8 mouse cellular contexts compared by ENCODE assay signal in the genomic region with DNA sequence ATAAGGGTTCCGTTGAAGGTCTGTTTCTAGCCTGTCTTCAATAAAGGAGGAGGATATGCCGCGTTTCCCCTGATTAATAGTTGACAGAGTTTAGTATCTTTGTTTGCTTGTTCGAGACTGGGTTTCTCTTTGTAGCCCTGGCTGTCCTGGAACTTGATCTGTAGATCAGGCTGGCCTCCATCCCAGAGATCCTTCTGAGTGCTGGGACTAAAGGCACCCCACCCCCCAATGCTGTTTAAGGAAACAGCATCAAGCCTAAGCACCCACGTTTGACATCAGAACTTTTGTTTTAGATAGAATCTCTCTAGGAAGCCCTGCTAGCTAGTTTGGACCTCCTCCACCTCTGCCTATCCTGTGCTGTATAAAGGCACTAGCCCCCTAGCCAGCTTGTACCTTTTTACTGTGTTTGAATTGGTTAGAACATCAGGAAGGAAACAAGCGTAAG. TPM values are rescaled to one million over a fixed set of nuclear protein-coding genes. Genes with fewer than 3 reads are reported as not detected.
DNase-seq lines count a peak whose midpoint lies in the region; ATAC-seq lines count a peak whose summit lies in the region.

No protein-coding gene starts in this region.

- H3K4me3 ChIP-seq in heart, embryonic 14.5 days (ENCODE audit: control insufficient read depth in 1 of 2, insufficient read depth in 1 of 2, low read depth in 1 of 2, low read length in 2 of 2): peak overlapping the region; percentile 63 to 97
- peak overlapping the region; percentile 72 for H3K4me3 ChIP-seq in liver, embryonic 16.5 days (ENCODE audit: low read depth, low read length)

- H3K9me3 ChIP-seq in heart, embryonic 14.5 days (ENCODE audit: control insufficient read depth, low read length): no peaks in the 10 kb centered on the region
- H3K9me3 ChIP-seq in liver, embryonic 16.5 days (replicated peaks; ENCODE audit: control insufficient read depth, low read length): no peaks in the 10 kb centered on the region

- H3K9ac ChIP-seq in heart, embryonic 14.5 days (ENCODE audit: low read length): peak overlapping the region; percentile 94
- H3K9ac ChIP-seq in liver, embryonic 16.5 days (ENCODE audit: low read depth, low read length): peak overlapping the region; percentile 84

- peaks cover 3 to 18% of the 10 kb centered on the region in 2 experiments; a peak in 3 of 4 replicates for H3K4me1 ChIP-seq in heart, embryonic 14.5 days (ENCODE audit: control insufficient read depth in 2 of 2, insufficient read depth in 2 of 2, low read length in 2 of 2)
- H3K4me1 ChIP-seq in liver, embryonic 16.5 days (ENCODE audit: control insufficient read depth, low read depth, low read length): peaks cover 28% of the 10 kb centered on the region

- peak overlapping the region; percentile 82 for H3K4me2 ChIP-seq in heart, embryonic 14.5 days (ENCODE audit: low read length)
- H3K4me2 ChIP-seq in liver, embryonic 16.5 days (ENCODE audit: low read depth, low read length): peak overlapping the region; percentile 85

- no peak overlapping the region for H3K27ac ChIP-seq in heart, embryonic 14.5 days (replicated peaks in 1 of 2; ENCODE audit: control insufficient read depth in 1 of 2, insufficient read depth in 1 of 2, low read depth in 2 of 2, low read length in 2 of 2)
- H3K27ac ChIP-seq in liver, embryonic 16.5 days (ENCODE audit: low read length): peak overlapping the region; percentile 75

- H3K36me3 ChIP-seq in heart, embryonic 14.5 days (ENCODE audit: control insufficient read depth, insufficient read depth, low read length): no peaks in the 10 kb centered on the region
- H3K36me3 ChIP-seq in liver, embryonic 16.5 days (ENCODE audit: control insufficient read depth, insufficient read depth): no peaks in the 10 kb centered on the region

- WGBS in heart, embryonic 14.5 days: 24% methylated on average over 6 of the region's 6 CpGs
- 11% methylated on average over 6 of the region's 6 CpGs for WGBS in liver, embryonic 16.5 days (ENCODE audit: insufficient replicate concordance)

- DNase-seq in cerebellum, postnatal 10 days: peak; percentile 22 to 36
- no peak for DNase-seq in cerebellum, postnatal 36 days
- no peak for DNase-seq in adrenal gland, adult 18-20 months (ENCODE audit: low spot score in 2 of 2)
- no peak for DNase-seq in cerebellum, adult 11-12 months
- no peak for DNase-seq in natural killer cell, adult 2 months (ENCODE audit: low spot score in 2 of 2)

- peak; percentile 2 for ATAC-seq in CD4-positive, CD25-positive, alpha-beta regulatory T cell, adult 4 months
- ATAC-seq in heart, embryonic 14.5 days (ENCODE audit: insufficient number of reproducible peaks, insufficient read depth, low FRiP score, low read depth): no peak
- no peak for ATAC-seq in liver, embryonic 16.5 days (ENCODE audit: low read depth)

- no peaks in the 10 kb centered on the region for H3K27me3 ChIP-seq in heart, embryonic 14.5 days (ENCODE audit: control insufficient read depth, insufficient read depth, low read length)
- no peaks in the 10 kb centered on the region for H3K27me3 ChIP-seq in liver, embryonic 16.5 days (ENCODE audit: control insufficient read depth, insufficient read depth, low read depth, low read length)

RNA-seq across cellular contexts. Expression of a gene that starts 1.3 kb away (rescaled TPM):
- 10 to 100 TPM; 19.5 to 25.8 TPM for polyA plus RNA-seq in CD4-positive, CD25-positive, alpha-beta regulatory T cell, adult 4 months (2017; shearing (Covaris generic))
- polyA plus RNA-seq in heart, embryonic 14.5 days (2014; fragmentation: Nextera tagmentation; extraction: Ambion mirVana): 16.1 and 21.3 TPM in 2 replicates
- 8.2 and 9.0 TPM in 2 replicates for polyA plus RNA-seq in liver, embryonic 16.5 days (2015; fragmentation: Nextera tagmentation; extraction: Ambion mirVana)
- total RNA-seq in adrenal gland, adult 18-20 months (2021): 10 to 100 TPM; 74.6 to 75.3 TPM

RNA-seq across cellular contexts. Expression of a gene that starts 11.2 kb away (rescaled TPM):
- polyA plus RNA-seq in CD4-positive, CD25-positive, alpha-beta regulatory T cell, adult 4 months (2017; shearing (Covaris generic)): 100 to 1,000 TPM; 137 to 146 TPM
- polyA plus RNA-seq in heart, embryonic 14.5 days (2014; fragmentation: Nextera tagmentation; extraction: Ambion mirVana): 162 and 171 TPM in 2 replicates
- 202 and 255 TPM in 2 replicates for polyA plus RNA-seq in liver, embryonic 16.5 days (2015; fragmentation: Nextera tagmentation; extraction: Ambion mirVana)
- total RNA-seq in adrenal gland, adult 18-20 months (2021): 100 to 1,000 TPM in 1 of 2 experiments, 10 to 100 TPM in 1; 80.2 to 104 TPM

RNA-seq across cellular contexts. Expression of a gene that starts 16.7 kb away (rescaled TPM):
- polyA plus RNA-seq in CD4-positive, CD25-positive, alpha-beta regulatory T cell, adult 4 months (2017; shearing (Covaris generic)): 10 to 100 TPM; 30.1 to 39.8 TPM
- polyA plus RNA-seq in heart, embryonic 14.5 days (2014; fragmentation: Nextera tagmentation; extraction: Ambion mirVana): 39.4 and 46.7 TPM in 2 replicates
- polyA plus RNA-seq in liver, embryonic 16.5 days (2015; fragmentation: Nextera tagmentation; extraction: Ambion mirVana): 14.8 and 15.0 TPM in 2 replicates
- total RNA-seq in adrenal gland, adult 18-20 months (2021): 10 to 100 TPM; 36.5 to 43.7 TPM

Comparison
In these comparisons a context has a peak if more than half of its experiments do, and no peak if none do; other contexts are left out.
1. DNase-seq: peak in cerebellum, postnatal 10 days (2 of 2); none in cerebellum, postnatal 36 days (0 of 2), adrenal gland, adult 18-20 months (0 of 2), cerebellum, adult 11-12 months (single experiment) and natural killer cell, adult 2 months (0 of 2).